Mouse (Mus musculus): ENCODE measurements around the gene Phf20.
"Not testable (repeated sequence)": the region's sequence is repeated elsewhere in the genome, so short reads cannot be mapped to it uniquely, and the experiment has no call there.

Gene Phf20

GRCm38 (mm10) chr2:156196302-156197128, at the start of gene Phf20:
TSS of gene Phf20 (plus strand) at chr2:156196466.
- peak; percentile 98 for DNase-seq (ENCODE audit: low spot score)

- no peak for DNase-seq (ENCODE audit: low spot score)
These were observed 48.9 kb upstream of the Phf20 start for GRCm38 (mm10) chr2:156147316-156147915.

GRCm38 (mm10) chr2:156151538-156151937, 44.7 kb upstream of the Phf20 start:
- DNase-seq (ENCODE audit: low spot score), result no peak

GRCm38 (mm10) chr2:156165478-156165877, 30.8 kb upstream of the Phf20 start:
- no peak for DNase-seq (ENCODE audit: low spot score)

- no peak for DNase-seq (ENCODE audit: low spot score)
These were observed 29.7 kb upstream of the Phf20 start for GRCm38 (mm10) chr2:156166557-156166956.

GRCm38 (mm10) chr2:156177079-156177478, 19.2 kb upstream of the Phf20 start:
- DNase-seq (ENCODE audit: low spot score), result no peak

- no peak for DNase-seq (ENCODE audit: low spot score)
These were observed 18.6 kb upstream of the Phf20 start for GRCm38 (mm10) chr2:156177651-156178050.

- peak; percentile 89 for DNase-seq (ENCODE audit: low spot score)
These were observed 17.0 kb upstream of the Phf20 start for GRCm38 (mm10) chr2:156179046-156179795.

GRCm38 (mm10) chr2:156179796-156180093, 16.5 kb upstream of the Phf20 start:
- DNase-seq (ENCODE audit: low spot score), result no peak

GRCm38 (mm10) chr2:156180094-156180821, 16.0 kb upstream of the Phf20 start, which contains the start of gene Rbm39:
TSS of gene Rbm39 (minus strand) at chr2:156180238.
- DNase-seq (ENCODE audit: low spot score), result peak; percentile 100

GRCm38 (mm10) chr2:156180824-156181590, 15.3 kb upstream of the Phf20 start:
- DNase-seq (ENCODE audit: low spot score), result no peak

- no peak for DNase-seq (ENCODE audit: low spot score)
These were observed 14.7 kb upstream of the Phf20 start for GRCm38 (mm10) chr2:156181592-156181991.

- not testable (repeated sequence) for DNase-seq (ENCODE audit: low spot score)
These were observed 7.0 kb upstream of the Phf20 start for GRCm38 (mm10) chr2:156189241-156189640.

- peak; percentile 80 for DNase-seq (ENCODE audit: low spot score)
These were observed 6.0 kb upstream of the Phf20 start for GRCm38 (mm10) chr2:156190004-156190896.

- no peak for DNase-seq (ENCODE audit: low spot score)
These were observed 4.7 kb upstream of the Phf20 start for GRCm38 (mm10) chr2:156191540-156191939.

- DNase-seq (ENCODE audit: low spot score), result no peak
These were observed 4.2 kb upstream of the Phf20 start for GRCm38 (mm10) chr2:156192068-156192467.

- DNase-seq (ENCODE audit: low spot score), result no peak
These were observed 3.0 kb upstream of the Phf20 start for GRCm38 (mm10) chr2:156193066-156193862.

- DNase-seq (ENCODE audit: low spot score), result no peak
These were observed 1.7 kb upstream of the Phf20 start for GRCm38 (mm10) chr2:156194571-156194970.

GRCm38 (mm10) chr2:156197129-156197911, 1.1 kb downstream of the Phf20 start:
- no peak for DNase-seq (ENCODE audit: low spot score)

Data from T-cell, adult 2 months (primary cell).